Mouse (Mus musculus) heart, adult 2 months (tissue): ENCODE measurements at regions not wholly inside any gene's neighbourhood (a gene's known extent, or its start where the extent isn't known, plus 50 kb on each side); places are given as distances from the start of the nearest gene placed in this dataset.

Experiments used
- DNase-seq, 2 experiments: peaks; one replicate each; pipeline ENCODE4 v3.0.0; 2021
- H3K27ac ChIP-seq: fragments of 200-600 bp; 2 replicates; pipeline ENCODE4 v1.8.1; 2022
- H3K27me3 ChIP-seq: fragments of 200-500 bp; 2 replicates; pipeline ENCODE4 v1.6.1; 2012; ENCODE audit warnings: mild to moderate bottlenecking, low read length, inconsistent platforms, mixed read lengths; ENCODE audit not compliant: control insufficient read depth, insufficient read depth
- H3K36me3 ChIP-seq: fragments of 200-500 bp; 2 replicates; pipeline ENCODE4 v1.6.1; 2012; ENCODE audit warnings: low read length, inconsistent platforms; ENCODE audit not compliant: control insufficient read depth, insufficient read depth
- H3K4me1 ChIP-seq: fragments of 200-500 bp; 2 replicates; pipeline ENCODE4 v1.6.1; 2011; ENCODE audit warnings: low read length; ENCODE audit not compliant: control insufficient read depth, insufficient read depth
- H3K4me3 ChIP-seq: fragments of 200-600 bp; 2 replicates; pipeline ENCODE4 v1.8.1; 2022
- H3K79me2 ChIP-seq: fragments of 200-500 bp; replicated peaks from 2 replicates; pipeline ENCODE4 v1.6.1; 2012; ENCODE audit warnings: mild to moderate bottlenecking, inconsistent platforms, low read length, moderate library complexity, mixed read lengths; ENCODE audit not compliant: control insufficient read depth, insufficient read depth
- H3K9ac ChIP-seq: fragments of 200-500 bp; 2 replicates; pipeline ENCODE4 v1.6.1; 2012; ENCODE audit warnings: low read depth, mild to moderate bottlenecking, control low read depth, inconsistent platforms, low read length, mixed read lengths
- CTCF ChIP-seq: fragments of 200-600 bp; IDR thresholded peaks from 2 replicates; pipeline ENCODE4 v1.8.1; 2022; ENCODE audit warnings: antibody characterized with exemption, mild to moderate bottlenecking, moderate library complexity
- EP300 ChIP-seq: fragments of 200-500 bp; IDR thresholded peaks from 2 replicates; pipeline ENCODE4 v1.6.1; 2011; ENCODE audit warnings: low read depth, low read length, control low read depth; ENCODE audit not compliant: insufficient read depth
- POLR2A ChIP-seq: fragments of 200-500 bp; IDR thresholded peaks from 2 replicates; pipeline ENCODE4 v1.6.1; 2011; ENCODE audit warnings: mild to moderate bottlenecking, low read depth, low read length, control low read depth; ENCODE audit not compliant: insufficient read depth
- WGBS: fragments of 180-500 bp; shearing (Covaris S2); methylation state at CpG from one replicate; pipeline ENCODE4 v1.1.7; 2018; 5-methylcytosine and 5-hydroxymethylcytosine counted together
- intact Hi-C: fragments of 180-260 bp; cut with DNase I; formaldehyde crosslinking; loops from one replicate; pipeline ENCODE4 v1.15.1; 2025

GRCm38 (mm10) chr1:34979350-34979749, 129.6 kb downstream of the Plekhb2 start:
- H3K27ac ChIP-seq, result no peak overlapping the region
- H3K4me3 ChIP-seq, result no peak overlapping the region
- H3K36me3 ChIP-seq, result no peaks in the 10 kb centered on the region
- DNase-seq, result no peak
- no peak overlapping the region for H3K9ac ChIP-seq
- intact Hi-C loops, result no loop called here
- H3K79me2 ChIP-seq, result no peaks in the 10 kb centered on the region
- 33% methylated on average over 3 of the region's 3 CpGs for WGBS
- H3K4me1 ChIP-seq, result no peaks in the 10 kb centered on the region
- H3K27me3 ChIP-seq, result no peaks in the 10 kb centered on the region
- TF ChIP-seq EP300 (no peak), POLR2A (no peak)

- no peak overlapping the region for H3K27ac ChIP-seq
- no peaks in the 10 kb centered on the region for H3K27me3 ChIP-seq
- no peaks in the 10 kb centered on the region for H3K4me1 ChIP-seq
- H3K9ac ChIP-seq, result no peak overlapping the region
- WGBS, result 86% methylated on average over 2 of the region's 2 CpGs
- H3K4me3 ChIP-seq, result no peak overlapping the region
- H3K36me3 ChIP-seq, result no peaks in the 10 kb centered on the region
- no peak for TF ChIP-seq CTCF
- no peak for TF ChIP-seq EP300
- no peak for TF ChIP-seq POLR2A
- H3K79me2 ChIP-seq, result no peaks in the 10 kb centered on the region
- no peak for DNase-seq
- intact Hi-C loops, result no loop called here
These were observed 132.2 kb downstream of the Plekhb2 start for GRCm38 (mm10) chr1:34981934-34982333.

DNA sequence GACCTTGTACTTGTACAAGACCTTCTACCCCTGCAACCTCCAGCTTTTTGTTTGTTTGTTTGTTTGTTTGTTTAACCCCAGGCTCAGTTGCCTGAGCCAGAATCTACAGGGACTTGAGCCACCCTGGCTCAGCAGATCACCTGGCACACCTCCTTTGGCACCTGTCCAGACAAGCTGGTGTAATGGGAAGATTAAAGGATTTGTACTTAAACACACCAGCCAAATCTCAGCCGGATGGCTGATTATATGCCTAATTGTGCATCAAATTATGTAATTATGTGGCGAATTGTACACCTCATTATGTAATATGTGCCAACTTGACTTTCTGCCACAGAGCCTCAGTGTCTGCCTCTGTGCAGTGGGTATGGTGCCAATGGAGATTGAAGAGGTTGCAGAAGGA, 133.2 kb downstream of the Plekhb2 start:
- Histone ChIP-seq H3K27me3 (no peaks in the 10 kb centered on the region), H3K9ac (no peak overlapping the region), H3K79me2 (no peaks in the 10 kb centered on the region), H3K27ac (no peak overlapping the region), H3K36me3 (no peaks in the 10 kb centered on the region), H3K4me1 (no peaks in the 10 kb centered on the region), H3K4me3 (no peak overlapping the region)
- no peak for DNase-seq
- WGBS, result 72% methylated on average over 2 of the region's 2 CpGs
- TF ChIP-seq POLR2A, result no peak
- TF ChIP-seq EP300, result no peak
- TF ChIP-seq CTCF, result no peak
- intact Hi-C loops, result no loop called here

DNA sequence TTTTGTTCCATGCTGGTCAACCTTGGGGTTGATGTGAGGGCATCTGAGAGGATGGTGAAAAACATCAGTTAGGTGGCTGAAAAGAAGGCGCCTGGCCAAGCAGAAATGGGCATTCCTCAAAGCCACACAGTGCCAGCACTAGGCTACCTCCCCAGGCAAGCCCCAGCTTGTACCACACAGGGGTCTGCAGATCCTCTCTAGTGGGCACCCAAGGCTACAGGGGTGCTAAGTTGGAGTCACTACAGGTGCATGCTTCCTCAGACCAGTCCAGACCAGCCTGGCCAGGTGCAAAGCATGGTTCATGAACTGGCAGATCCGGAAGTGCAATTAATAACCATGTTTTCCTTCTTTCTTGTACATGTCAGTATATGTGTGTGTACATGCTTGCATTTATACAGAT, 137.1 kb downstream of the Plekhb2 start:
- no peaks in the 10 kb centered on the region for H3K4me1 ChIP-seq
- intact Hi-C loops, result no loop called here
- WGBS, result 59% methylated on average over 2 of the region's 2 CpGs

GRCm38 (mm10) chr1:34987650-34988221, 138.0 kb downstream of the Plekhb2 start:
- H3K27ac ChIP-seq, result no peak overlapping the region
- no peaks in the 10 kb centered on the region for H3K36me3 ChIP-seq
- TF ChIP-seq EP300 (no peak), CTCF (no peak), POLR2A (no peak)
- no peak for DNase-seq
- no peak overlapping the region for H3K9ac ChIP-seq
- WGBS, result 71% methylated on average over 8 of the region's 8 CpGs
- no peaks in the 10 kb centered on the region for H3K4me1 ChIP-seq
- intact Hi-C loops, result no loop called here
- H3K27me3 ChIP-seq, result no peaks in the 10 kb centered on the region
- H3K4me3 ChIP-seq, result no peak overlapping the region
- H3K79me2 ChIP-seq, result no peaks in the 10 kb centered on the region

More for the DNA sequence above, 137.1 kb downstream of the Plekhb2 start:
- no peak for DNase-seq
- TF ChIP-seq POLR2A (no peak), EP300 (no peak), CTCF (no peak)
- no peak overlapping the region for H3K27ac ChIP-seq
- no peaks in the 10 kb centered on the region for H3K27me3 ChIP-seq
- H3K9ac ChIP-seq, result no peak overlapping the region
- H3K4me3 ChIP-seq, result no peak overlapping the region
- H3K36me3 ChIP-seq, result no peaks in the 10 kb centered on the region
- no peaks in the 10 kb centered on the region for H3K79me2 ChIP-seq

GRCm38 (mm10) chr1:34988225-34988624, 138.4 kb downstream of the Plekhb2 start:
- Histone ChIP-seq H3K27ac (no peak overlapping the region), H3K4me3 (no peak overlapping the region), H3K79me2 (no peaks in the 10 kb centered on the region), H3K9ac (no peak overlapping the region), H3K27me3 (no peaks in the 10 kb centered on the region), H3K4me1 (no peaks in the 10 kb centered on the region), H3K36me3 (no peaks in the 10 kb centered on the region)
- intact Hi-C loops, result no loop called here
- no peak for TF ChIP-seq EP300
- TF ChIP-seq CTCF, result no peak
- no peak for TF ChIP-seq POLR2A
- DNase-seq, result no peak
- WGBS, result 77% methylated on average over 7 of the region's 7 CpGs
